Mouse (Mus musculus) CH12.LX (cell line): ENCODE data around the gene Ddx28.

Experiments
- CTCF ChIP-seq, 2 experiments: IDR thresholded peaks in 1 of 2; conservative IDR thresholded peaks in 1 of 2; 2 replicates each; pipeline ENCODE4 v1.5.1; 2011 to 2012; ENCODE audit warnings: low read depth in 2 of 2, low read length in 2 of 2, improper control_type of control experiment in 1 of 2, inconsistent platforms in 1 of 2, mild to moderate bottlenecking in 1 of 2, moderate library complexity in 1 of 2
- E2F4 ChIP-seq: IDR thresholded peaks from 2 replicates; pipeline ENCODE4 v1.6.1; 2011; ENCODE audit warnings: low read depth, low read length, improper control_type of control experiment; ENCODE audit not compliant: insufficient replicate concordance
- EP300 ChIP-seq: IDR thresholded peaks from 2 replicates; pipeline ENCODE4 v1.6.1; 2011; ENCODE audit warnings: low read length, improper control_type of control experiment
- MAFK ChIP-seq: IDR thresholded peaks from 2 replicates; pipeline ENCODE4 v1.6.1; 2011; ENCODE audit warnings: low read length, improper control_type of control experiment; ENCODE audit not compliant: insufficient replicate concordance
- MYC ChIP-seq: IDR thresholded peaks from 2 replicates; pipeline ENCODE4 v1.6.1; 2011; ENCODE audit warnings: low read depth, mild to moderate bottlenecking, improper control_type of control experiment, low read length
- POLR2A ChIP-seq: IDR thresholded peaks from 2 replicates; pipeline ENCODE4 v1.6.1; 2011; ENCODE audit warnings: low read depth, mild to moderate bottlenecking, improper control_type of control experiment, low read length
- USF1 ChIP-seq: IDR thresholded peaks from 2 replicates; pipeline ENCODE4 v1.6.1; 2014; ENCODE audit warnings: low read depth, mild to moderate bottlenecking, inconsistent platforms, low read length, improper control_type of control experiment
- ZKSCAN1 ChIP-seq: IDR thresholded peaks from 2 replicates; pipeline ENCODE4 v1.6.1; 2012; ENCODE audit warnings: low read depth, inconsistent platforms, low read length, improper control_type of control experiment, borderline replicate concordance

GRCm38 (mm10) chr8:105991546-105991945, 20.1 kb downstream of the Ddx28 start:
- no peak for TF ChIP-seq CTCF (conservative IDR thresholded peaks at IDR 0.05 in 1 of 2, IDR thresholded peaks at IDR 0.05 in 1 of 2; ENCODE audit: low read depth in 2 of 2, low read length in 2 of 2)
- TF ChIP-seq USF1 = no peak
- TF ChIP-seq MYC = no peak
- no peak for TF ChIP-seq ZKSCAN1
- TF ChIP-seq MAFK = no peak
- no peak for TF ChIP-seq POLR2A
- TF ChIP-seq EP300 = no peak
- no peak for TF ChIP-seq E2F4
